Mouse (Mus musculus) left cerebral cortex, postnatal 10 days (tissue): ENCODE results near the gene Nhsl2. TPM values are rescaled to one million over a fixed set of nuclear protein-coding genes. Genes with fewer than 3 reads are reported as not detected.

Experiments used
- DNase-seq, 2 experiments: peaks; one replicate each; pipeline ENCODE4 v3.0.0; 2021 to 2022; ENCODE audit warnings: low spot score in 2 of 2, mixed read lengths in 1 of 2; ENCODE audit errors: extremely low spot score in 1 of 2
- intact Hi-C: fragments of 180-260 bp; cut with DNase I; formaldehyde crosslinking; loops from one replicate; pipeline ENCODE4 v1.15.1; 2025
- microRNA-seq: library from miRNA; unstranded; fragments of <30 nt; microRNA quantifications from one replicate; pipeline ENCODE4 v1.2.0, GENCODE M21; 2022
- total RNA-seq, 2 experiments: library from RNA; stranded (reverse); gene quantifications; 2 replicates each; pipeline ENCODE4 v1.2.3; 2021

The Nhsl2 gene
- total RNA-seq, 2 experiments from 2014 or later, result 20.2 to 21.7 TPM

DNA sequence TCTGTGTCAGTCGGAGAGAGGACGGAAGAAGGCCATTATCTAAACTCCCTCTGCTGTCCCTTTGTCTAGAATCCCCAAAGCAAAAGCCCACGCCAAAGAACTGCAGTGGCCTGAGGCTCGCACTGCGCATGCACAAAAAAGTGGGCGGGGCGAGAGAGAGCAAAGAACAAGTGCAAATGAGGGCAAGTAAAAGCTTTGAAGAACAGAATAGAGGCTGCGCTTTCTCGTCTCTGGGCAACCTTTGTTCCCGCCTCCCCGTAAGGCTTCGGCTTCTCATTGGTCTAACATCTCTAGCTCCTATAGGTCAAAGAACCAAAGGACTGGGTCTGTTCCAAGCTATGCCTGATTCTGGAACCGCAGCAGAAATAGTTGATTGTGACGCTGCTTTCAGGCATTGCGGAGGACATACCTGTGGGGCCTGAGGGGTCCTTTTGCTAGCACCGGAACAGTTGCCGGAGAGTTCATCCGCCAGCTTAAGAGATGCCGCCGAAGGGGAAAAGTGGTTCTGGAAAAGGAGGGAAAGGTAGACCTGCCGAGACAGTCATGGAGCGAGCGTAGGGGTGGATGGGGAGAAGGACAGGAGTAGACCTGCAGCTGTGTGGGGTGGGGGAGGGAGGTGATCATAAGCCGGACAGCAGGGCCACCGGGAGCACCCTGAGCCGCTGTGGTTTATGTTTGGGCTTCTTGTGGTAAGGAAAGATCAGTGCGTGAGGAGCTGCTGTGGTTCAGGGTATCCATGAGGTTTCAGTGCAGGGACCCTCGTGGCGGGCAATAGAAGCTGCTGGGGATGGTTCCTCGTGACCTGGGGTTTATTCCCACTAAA is 270.1 kb downstream of the Nhsl2 start, which contains the start of gene Pin4:
Gene Pin4 (plus strand): TSS at position 406 of the 823 bp plus-strand sequence.
- intact Hi-C loops, result no loop called here
- DNase-seq, result peak; percentile 92 to 94

DNA sequence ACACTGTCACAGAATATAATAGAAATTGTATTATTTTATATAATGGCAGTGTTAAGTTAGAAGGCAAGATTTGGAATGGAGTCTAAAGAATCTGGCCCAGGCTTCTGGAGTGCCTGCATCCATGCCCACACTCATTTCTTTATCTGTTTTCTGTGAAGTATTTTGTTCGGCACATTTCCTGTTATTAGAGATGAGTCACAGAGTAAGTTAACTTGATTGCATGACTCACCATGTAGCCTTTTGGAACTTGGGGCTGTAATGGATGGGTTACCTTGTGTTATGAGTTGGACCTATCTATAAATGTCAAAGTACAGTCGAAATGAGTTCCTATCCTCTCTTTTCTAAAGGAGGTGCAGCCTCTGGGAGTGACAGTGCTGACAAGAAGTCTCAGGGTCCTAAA is 272.1 kb downstream of the Nhsl2 start:
- DNase-seq, result no peak
- intact Hi-C loops, result no loop called here

- intact Hi-C loops, result no loop called here
- DNase-seq, result no peak
These were observed 292.0 kb downstream of the Nhsl2 start for GRCm38 (mm10) chrX:102141157-102141556.

Small RNAs within 50 kb of the gene (microRNA-seq; reads per million reads assigned to microRNA genes)
- not detected for gene Gm27843

Other genes with a start within 250 kb of the Nhsl2 start
- gene Ogt, start 209.3 kb upstream of the Nhsl2 start, total RNA-seq, result 100 to 1,000 TPM; 170 to 182 TPM
- not detected for gene Cxcr3, start 115.1 kb upstream of the Nhsl2 start, total RNA-seq
- gene Gm4779, start 55.0 kb upstream of the Nhsl2 start, total RNA-seq, result not detected
- not detected for gene 8030474K03Rik, start 54.7 kb upstream of the Nhsl2 start, total RNA-seq
- 10 to 100 TPM in 1 of 2 experiments, 1 to 10 TPM in 1; 9.6 to 13.9 TPM for gene Rtl5, start 221.9 kb downstream of the Nhsl2 start, total RNA-seq